Mouse (Mus musculus) ovary, postnatal 14 days (tissue): ENCODE measurements at regions not wholly inside any gene's neighbourhood (a gene's known extent, or its start where the extent isn't known, plus 50 kb on each side); places are given as distances from the start of the nearest gene placed in this dataset.

Experiments used
- DNase-seq: peaks from one replicate; pipeline ENCODE4 v3.0.0; 2022; ENCODE audit warnings: low spot score

DNA sequence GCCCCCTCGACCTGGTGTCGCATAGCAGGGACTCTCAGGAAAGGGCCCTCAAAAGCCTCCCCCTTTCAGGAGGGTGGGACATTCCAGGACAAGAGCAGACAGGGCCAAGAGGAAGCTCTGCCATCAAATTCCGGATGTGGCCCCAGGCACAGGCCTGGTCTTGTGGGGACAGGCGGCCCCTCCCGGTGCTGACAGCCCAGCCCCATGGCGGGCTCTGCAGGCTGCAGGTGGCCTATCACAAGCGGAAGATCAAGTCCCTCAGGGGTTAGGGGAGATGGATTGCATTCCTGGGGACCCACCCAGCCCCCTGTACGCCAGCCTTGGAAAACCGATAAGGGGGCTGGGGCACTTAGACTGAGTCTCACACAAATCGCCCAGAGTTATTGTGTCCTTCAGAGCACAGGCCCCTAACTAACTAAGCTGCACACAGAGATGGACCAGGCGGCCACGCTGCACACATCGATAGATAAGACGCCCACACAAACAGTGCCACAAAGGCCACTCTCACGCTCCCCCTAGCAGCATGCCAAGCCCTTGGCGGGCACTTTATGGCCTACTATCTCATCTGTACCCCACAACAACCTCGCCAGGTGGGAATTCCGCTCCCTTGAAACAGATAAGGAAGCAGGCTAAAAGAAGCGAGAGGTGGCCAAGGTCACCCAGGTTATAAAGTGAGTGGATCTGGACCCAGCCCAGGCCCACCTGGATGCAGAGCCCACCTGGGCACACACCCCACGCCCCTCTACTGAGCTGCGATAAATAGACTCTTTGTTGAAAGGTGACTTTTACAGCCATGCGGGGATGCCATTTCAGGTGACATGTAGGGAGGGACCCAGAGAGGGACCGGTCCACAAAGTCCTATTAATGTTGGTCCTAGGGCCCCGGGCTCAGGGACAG, 55.5 kb downstream of the Gm5294 start:
- no peak for DNase-seq

DNA sequence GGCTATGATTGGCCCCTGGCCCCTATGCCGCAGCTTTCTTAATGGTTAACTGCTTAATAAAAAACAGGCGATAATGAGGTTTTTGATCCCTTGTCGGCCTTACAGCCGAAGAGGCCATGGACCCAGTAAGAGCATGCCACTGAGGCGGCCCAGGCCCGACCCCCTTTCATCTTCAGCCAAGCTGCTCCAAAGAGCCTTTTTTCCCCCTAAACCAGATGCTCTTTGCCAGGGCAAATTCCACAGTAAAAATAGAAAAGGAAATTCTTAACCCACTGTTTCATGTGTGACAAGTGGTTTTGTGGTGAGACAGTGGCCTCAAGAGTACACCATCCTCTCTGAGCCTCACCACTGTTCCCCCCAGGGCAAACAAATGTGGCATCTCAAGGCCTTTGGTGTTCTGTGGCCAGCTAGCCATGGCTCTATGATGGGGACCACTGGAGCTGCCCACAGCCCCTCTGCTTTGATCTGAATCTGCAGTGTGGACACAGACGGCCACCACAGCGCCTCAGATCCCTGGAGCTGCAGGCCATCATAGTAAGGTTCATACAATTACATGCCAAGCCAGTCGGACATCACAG, 61.9 kb downstream of the Gm5294 start:
- DNase-seq = no peak

- no peak for DNase-seq
Observed at GRCm38 (mm10) chr5:138883573-138883972, 63.7 kb downstream of the Gm5294 start.

GRCm38 (mm10) chr5:138885905-138886304, 66.0 kb downstream of the Gm5294 start:
- DNase-seq = no peak

DNA sequence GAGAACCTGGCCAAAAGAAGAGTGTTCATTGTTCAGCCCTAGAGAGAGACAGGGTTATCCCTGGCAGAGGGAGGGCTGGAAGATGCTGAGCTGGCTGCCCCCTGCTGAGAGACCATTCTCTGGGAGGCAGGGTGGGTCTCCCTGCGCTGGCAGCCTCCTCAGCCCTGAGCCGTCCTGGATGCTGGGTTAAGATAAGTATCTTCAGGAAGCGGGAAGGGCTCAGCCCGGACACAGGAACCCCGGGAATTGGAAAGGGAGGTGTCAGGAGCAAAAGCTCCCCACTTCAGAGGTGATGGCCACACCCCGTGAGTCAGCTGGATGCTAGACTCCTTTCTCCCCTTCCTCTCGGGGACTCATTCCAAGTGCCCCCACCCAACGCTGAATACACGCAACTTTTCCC, 68.9 kb downstream of the Gm5294 start:
- DNase-seq = no peak

DNA sequence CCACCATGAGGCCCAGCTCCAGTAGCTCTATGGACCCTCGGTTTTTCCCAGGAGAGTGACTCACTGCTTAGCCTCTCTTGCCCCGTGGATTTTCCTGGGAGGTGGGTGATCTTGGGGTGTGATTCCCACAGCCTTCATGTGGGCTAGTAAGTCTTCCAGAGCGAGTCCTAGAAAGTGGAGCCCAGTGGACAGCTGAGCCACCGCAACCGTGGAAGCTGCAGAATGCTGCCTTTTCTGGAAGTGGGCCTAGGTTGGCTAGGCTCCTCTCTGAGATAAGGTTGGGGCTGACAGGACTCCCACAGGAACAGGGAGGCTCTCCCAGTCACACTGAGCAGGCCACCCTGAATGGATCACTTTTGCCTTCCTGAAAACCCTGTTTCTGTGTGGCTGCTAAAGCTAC, 69.9 kb downstream of the Gm5294 start:
- peak; percentile 31 for DNase-seq

GRCm38 (mm10) chr5:138894496-138894895, 74.6 kb downstream of the Gm5294 start:
- DNase-seq = no peak

DNA sequence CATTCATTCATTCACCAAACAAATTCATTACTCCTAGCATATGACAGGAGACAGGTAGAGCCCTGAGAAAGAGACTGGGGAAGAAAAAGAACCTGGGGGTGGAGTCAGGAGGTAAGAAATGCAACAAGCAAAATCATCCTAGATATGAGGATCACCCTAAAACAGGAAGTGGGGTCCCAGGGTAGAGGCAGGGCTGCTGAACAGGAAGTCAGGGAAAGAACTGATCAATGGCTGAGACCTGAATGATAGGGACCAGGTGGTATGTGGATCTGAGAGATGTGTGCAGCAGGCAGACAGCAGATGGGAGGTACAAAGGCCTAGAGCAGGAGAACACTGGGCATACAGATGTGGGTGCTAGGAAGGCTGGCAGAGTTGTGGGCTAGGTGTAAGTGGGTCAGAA, 77.4 kb downstream of the Gm5294 start:
- no peak for DNase-seq

DNA sequence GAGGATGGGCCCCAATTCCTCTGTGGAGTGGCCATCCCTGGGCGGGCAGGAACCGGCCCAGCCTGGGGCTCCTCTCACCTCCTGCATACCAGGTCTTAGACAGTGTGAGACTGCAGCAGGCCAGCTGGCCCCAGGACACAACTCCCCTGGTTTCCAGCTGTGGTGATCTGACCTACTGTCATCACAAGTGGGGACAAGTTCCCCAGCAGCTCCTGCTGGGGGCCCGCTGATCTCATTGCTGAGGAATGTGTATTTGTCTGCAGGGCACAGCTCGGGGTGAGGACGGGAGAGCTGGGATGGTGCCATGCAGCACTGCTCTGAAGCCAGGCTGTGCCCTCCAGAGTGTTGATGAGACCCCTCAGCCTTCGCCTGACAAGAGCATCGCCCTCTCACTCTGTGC, 78.6 kb downstream of the Gm5294 start:
- no peak for DNase-seq

DNA sequence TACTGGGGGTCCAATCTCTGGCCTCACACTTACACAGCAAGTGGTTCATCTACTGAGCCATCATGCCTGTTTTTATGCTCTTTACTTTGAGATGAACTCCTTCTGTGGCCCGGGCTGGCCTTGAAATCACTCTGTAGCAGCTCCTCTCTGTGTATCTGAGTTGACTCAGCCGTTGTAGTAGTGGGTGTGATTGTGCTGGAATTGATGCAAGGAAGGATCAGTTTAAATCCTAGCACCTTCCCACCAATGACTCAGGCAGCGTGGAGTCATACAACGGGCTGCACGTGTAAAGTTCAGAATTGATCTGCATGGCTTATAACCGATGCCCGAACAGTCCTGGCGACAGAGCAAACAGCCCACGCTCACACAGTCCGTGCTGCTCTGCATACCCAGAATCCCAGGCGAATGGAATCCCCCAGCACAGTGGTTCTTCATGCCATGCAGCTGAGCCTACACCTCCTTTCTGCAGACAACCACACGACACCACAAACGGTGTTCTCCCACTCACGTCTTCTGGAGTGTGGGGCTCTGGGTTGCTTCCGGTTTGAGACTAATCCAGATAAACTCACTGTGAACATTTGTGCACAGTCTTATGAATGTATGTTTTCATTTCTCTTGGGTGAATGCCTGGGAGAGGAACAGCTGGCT, 81.2 kb downstream of the Gm5294 start:
- DNase-seq = no peak

DNA sequence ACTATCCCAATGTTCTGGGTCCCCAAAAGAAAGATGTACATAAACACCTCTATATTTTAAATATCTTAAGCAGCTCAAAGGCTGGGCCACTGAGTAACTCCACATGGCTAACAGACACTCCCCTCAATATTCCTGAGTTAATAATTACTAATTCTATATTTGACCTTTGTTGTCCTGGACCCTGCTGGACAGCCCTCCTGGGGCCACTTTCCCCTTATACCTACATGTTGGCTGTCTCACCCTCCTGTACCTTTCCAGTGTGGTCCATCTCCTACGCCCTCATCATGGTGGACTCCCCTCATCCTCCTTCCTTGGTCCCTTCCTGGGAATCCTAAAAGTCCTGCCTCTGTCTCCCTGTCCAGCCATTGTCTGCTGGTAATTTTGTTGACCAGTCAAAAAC, 82.4 kb downstream of the Gm5294 start:
- DNase-seq = no peak

DNA sequence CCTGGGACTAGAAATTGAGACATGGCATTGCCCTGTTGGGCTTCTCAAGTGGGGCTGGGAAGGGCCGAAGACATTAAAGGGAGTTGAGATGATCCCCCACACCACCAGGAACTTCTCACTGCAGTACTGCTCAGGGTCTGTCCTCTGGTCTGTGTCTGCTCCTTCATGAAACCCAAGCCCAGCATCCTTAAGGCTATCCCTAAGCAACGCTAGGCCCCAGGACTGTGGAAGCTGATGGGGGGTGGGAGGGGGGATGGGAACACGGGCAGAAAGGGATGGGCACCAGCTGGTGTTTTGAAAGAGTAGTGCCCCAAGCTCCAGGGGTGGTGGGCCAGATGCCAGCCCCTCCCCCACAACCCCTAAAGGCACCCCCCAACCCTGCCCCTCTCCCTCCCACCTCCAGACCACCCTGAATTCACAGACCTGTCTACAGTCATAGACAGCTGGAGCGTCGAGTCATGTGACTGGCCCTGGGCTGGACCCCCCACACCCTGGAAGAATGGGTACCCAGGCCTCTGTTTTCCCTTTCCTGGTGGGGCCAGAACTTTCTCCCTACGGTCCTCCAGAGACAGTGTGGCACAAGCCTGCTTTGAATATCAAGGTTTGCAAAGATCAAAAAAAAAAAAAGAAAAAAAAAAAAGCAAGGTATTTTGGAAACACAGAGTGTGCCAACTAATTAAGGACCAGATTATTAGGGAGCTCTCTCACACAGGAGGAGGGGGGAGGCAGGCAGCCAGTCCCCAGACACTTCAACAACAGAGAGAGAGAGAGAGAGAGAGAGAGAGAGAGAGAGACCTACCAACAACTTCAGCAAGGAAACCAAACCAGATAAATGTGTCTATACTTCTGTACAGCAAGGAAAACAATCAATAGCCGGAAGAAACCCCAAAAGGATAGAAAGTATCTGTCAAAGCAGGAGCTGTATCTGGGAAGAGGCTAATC, 85.1 kb downstream of the Pdgfa start:
- DNase-seq = no peak

- no peak for DNase-seq
Observed at GRCm38 (mm10) chr5:138912711-138913105, 84.5 kb downstream of the Pdgfa start.

DNA sequence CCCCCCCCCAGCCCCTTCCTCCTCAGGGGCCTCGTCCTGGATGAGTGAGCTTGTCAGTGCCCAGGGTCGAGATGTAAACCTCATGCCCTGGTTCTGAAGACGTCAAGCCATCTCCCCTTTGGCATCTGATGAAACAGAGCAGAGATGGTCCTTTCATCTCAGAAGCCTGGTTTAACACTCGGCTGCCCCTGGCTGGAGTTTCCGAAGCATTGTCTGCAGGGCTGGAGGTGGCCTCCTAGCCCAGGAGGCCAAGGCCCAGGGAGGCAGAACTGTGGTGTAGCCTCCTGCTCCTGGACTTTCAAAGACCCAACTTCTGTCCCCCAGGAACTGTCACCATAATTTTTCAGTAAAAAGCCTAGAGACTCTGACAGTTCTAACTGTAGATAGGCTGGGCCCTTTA, 82.1 kb downstream of the Pdgfa start:
- no peak for DNase-seq

GRCm38 (mm10) chr5:138915496-138915895, 81.7 kb downstream of the Pdgfa start:
- DNase-seq = no peak

DNA sequence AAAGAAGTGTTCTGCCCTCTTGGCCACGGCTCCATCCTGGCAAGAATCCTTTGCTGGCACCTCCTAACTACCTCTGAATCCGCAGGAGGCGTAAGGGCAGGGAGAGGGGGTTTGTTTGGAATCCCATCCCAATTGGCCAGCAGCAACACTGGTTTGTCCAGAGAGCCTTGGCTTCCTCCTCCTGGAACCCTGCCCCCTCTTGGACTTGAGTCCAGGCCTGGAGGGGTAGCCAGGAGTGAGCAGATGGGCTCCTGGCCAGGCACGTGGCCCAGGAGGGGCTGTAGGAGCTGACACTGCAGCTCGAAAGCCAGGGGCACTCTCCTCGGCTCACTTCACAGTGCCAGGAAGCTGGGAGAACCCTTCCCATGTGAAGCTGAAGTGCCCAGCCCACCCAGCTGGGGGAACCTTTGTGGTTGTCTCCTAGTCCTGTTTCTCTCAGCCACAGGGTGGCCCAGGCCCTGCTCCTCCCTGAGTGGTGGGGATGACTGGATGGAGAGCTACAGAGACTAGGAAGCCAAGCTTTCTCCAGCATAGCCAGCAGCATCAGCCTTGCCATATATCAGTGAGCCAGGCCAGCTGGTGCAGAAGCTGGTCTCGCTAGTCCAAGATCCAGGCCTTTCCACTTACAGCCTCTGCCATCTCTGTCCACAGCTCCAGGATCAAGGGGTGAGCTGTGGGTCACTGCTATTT, 76.9 kb downstream of the Pdgfa start:
- DNase-seq = peak; percentile 68

- DNase-seq = no peak
Observed at GRCm38 (mm10) chr5:138922116-138922515, 75.1 kb downstream of the Pdgfa start.
